Mouse (Mus musculus): Measurements from ENCODE around the gene Mecom.

DNA sequence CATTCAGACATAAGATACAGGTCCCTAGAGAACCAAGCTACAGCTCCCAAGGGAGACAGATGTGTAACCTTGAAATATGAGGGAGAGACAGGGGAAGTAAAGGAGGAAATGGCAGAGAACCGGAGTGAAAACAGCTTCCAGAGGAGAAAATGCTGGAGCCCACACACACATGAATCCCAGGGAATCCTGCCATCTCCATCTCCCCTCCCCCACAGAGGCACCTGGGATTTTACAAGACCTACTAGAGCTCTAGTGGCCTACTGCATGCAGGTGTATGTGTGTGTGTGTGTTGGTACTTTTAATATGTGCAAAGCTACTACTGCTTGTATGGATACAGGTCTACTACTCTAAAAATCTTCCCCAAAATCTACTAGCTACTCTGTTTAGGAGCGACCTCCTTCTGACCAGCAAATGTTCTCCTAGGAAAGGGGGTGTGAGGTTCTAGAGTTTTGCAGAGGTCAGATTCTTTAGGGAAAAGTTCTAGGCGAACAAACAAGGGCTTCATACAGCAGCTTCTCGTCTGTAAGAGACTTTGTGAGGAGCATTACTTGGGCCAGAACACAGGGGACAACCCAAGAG, 36.7 kb downstream of the Mecom start:
- TF ChIP-seq ZNF384 (IDR thresholded peaks at IDR 0.05; ENCODE audit: low read depth, low read length): no peak
- no peak for TF ChIP-seq HCFC1 (IDR thresholded peaks at IDR 0.05; ENCODE audit: borderline replicate concordance, insufficient read depth, low read length)
- TF ChIP-seq ZC3H11A (IDR thresholded peaks at IDR 0.05; ENCODE audit: borderline replicate concordance, low read depth, low read length): no peak
- no peak for TF ChIP-seq MAFK (IDR thresholded peaks at IDR 0.05; ENCODE audit: insufficient read depth, low read depth, low read length)
- TF ChIP-seq CHD2 (IDR thresholded peaks at IDR 0.05; ENCODE audit: low read depth, low read length): no peak
